Mouse (Mus musculus): ENCODE data around the gene Mgat4b.

- TF ChIP-seq CTCF (IDR thresholded peaks at IDR 0.05; ENCODE audit: control insufficient read depth, insufficient read depth, insufficient replicate concordance, low read depth, low read length) (peak; percentile 24; the same call in 1 of the 2 replicates), POLR2A (IDR thresholded peaks at IDR 0.05; ENCODE audit: control insufficient read depth, low read depth, low read length) (no peak)
Measured at GRCm38 (mm10) chr11:50262020-50262419, 51.3 kb downstream of the Mgat4b start.

Measured in testis, adult 2 months (tissue).